Mouse (Mus musculus) lung, embryonic 15.5 days (tissue): ENCODE measurements at regions not wholly inside any gene's neighbourhood (a gene's known extent, or its start where the extent isn't known, plus 50 kb on each side); places are given as distances from the start of the nearest gene placed in this dataset.

Source experiments
- ATAC-seq: fragments of 200-750 bp; cut with Nextera tagmentation; 2 replicates; pipeline ENCODE4 v1.8.0; 2017; ENCODE audit warnings: moderate number of reproducible peaks, borderline replicate concordance; ENCODE audit not compliant: low FRiP score, low TSS enrichment; ENCODE audit errors: extremely low read depth
- H3K27ac ChIP-seq: fragments of 300-500 bp; sonication (generic); 2 replicates; pipeline ENCODE4 v1.5.1; 2015; ENCODE audit warnings: moderate library complexity, mild to moderate bottlenecking, inconsistent platforms
- H3K27me3 ChIP-seq: fragments of 300-500 bp; sonication (generic); 2 replicates; pipeline ENCODE4 v1.6.1; 2015; ENCODE audit warnings: inconsistent platforms
- H3K36me3 ChIP-seq: fragments of 300-500 bp; sonication (generic); 2 replicates; pipeline ENCODE4 v1.6.1; 2015; ENCODE audit warnings: inconsistent platforms
- H3K4me1 ChIP-seq: fragments of 300-500 bp; sonication (generic); 2 replicates; pipeline ENCODE4 v1.6.1; 2015; ENCODE audit warnings: inconsistent platforms
- H3K4me2 ChIP-seq: fragments of 300-500 bp; sonication (generic); 2 replicates; pipeline ENCODE4 v1.6.1; 2015; ENCODE audit warnings: inconsistent platforms, mild to moderate bottlenecking, moderate library complexity
- H3K4me3 ChIP-seq: fragments of 300-500 bp; sonication (generic); 2 replicates; pipeline ENCODE4 v1.5.1; 2015; ENCODE audit warnings: mild to moderate bottlenecking, inconsistent platforms
- H3K9ac ChIP-seq: fragments of 300-500 bp; sonication (generic); 2 replicates; pipeline ENCODE4 v1.6.1; 2015; ENCODE audit warnings: inconsistent platforms
- H3K9me3 ChIP-seq: fragments of 300-500 bp; sonication (generic); 2 replicates; pipeline ENCODE4 v1.6.1; 2016; ENCODE audit warnings: inconsistent platforms
- WGBS: fragments of 180-500 bp; shearing (Covaris S2); methylation state at CpG from one replicate; pipeline ENCODE4 v1.1.7; 2015; 5-methylcytosine and 5-hydroxymethylcytosine counted together

GRCm38 (mm10) chr16:73105496-73105895 lies 797.4 kb downstream of the Robo1 start:
- H3K9me3 ChIP-seq = no peaks in the 10 kb centered on the region
- ATAC-seq = no peak
- no peaks in the 10 kb centered on the region for H3K36me3 ChIP-seq
- H3K4me2 ChIP-seq = no peak overlapping the region
- no peak overlapping the region for H3K9ac ChIP-seq
- H3K4me1 ChIP-seq = no peaks in the 10 kb centered on the region
- 57% methylated on average over 10 of the region's 10 CpGs for WGBS
- H3K27me3 ChIP-seq = no peaks in the 10 kb centered on the region
- no peak overlapping the region for H3K27ac ChIP-seq
- no peak overlapping the region for H3K4me3 ChIP-seq

DNA sequence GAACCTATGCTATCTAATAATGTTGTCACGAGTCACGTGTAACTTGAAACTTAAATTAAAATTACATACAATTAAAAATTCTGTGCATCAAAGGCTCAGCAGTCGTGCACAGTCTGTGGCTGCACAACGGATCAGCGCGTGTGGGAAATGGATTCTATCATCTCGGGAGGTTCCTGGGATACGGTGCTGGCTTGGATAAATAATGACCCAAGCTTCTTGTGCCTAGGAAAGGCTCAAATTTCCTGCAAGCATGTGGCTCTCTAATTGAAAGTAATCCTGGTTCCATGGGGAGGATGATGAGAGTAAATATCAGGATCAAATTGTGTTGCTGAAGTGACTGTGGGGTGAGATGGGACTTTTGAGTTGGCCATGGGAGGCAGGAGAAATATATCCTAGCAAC lies 792.2 kb downstream of the Robo1 start:
- H3K4me1 ChIP-seq = no peaks in the 10 kb centered on the region
- 61% methylated on average over 8 of the region's 8 CpGs for WGBS
- no peaks in the 10 kb centered on the region for H3K9me3 ChIP-seq
- no peaks in the 10 kb centered on the region for H3K36me3 ChIP-seq
- no peak for ATAC-seq
- no peak overlapping the region for H3K27ac ChIP-seq
- H3K4me3 ChIP-seq = no peak overlapping the region
- no peak overlapping the region for H3K9ac ChIP-seq
- H3K4me2 ChIP-seq = no peak overlapping the region
- no peaks in the 10 kb centered on the region for H3K27me3 ChIP-seq

- no peaks in the 10 kb centered on the region for H3K36me3 ChIP-seq
- WGBS = 20% methylated on average over 4 of the region's 4 CpGs
Measured at GRCm38 (mm10) chr16:73098760-73099159, 790.7 kb downstream of the Robo1 start.

GRCm38 (mm10) chr16:73097176-73097575 lies 789.1 kb downstream of the Robo1 start:
- H3K4me3 ChIP-seq = no peak overlapping the region
- ATAC-seq = no peak
- no peaks in the 10 kb centered on the region for H3K36me3 ChIP-seq
- 49% methylated on average over 14 of the region's 14 CpGs for WGBS
- H3K4me2 ChIP-seq = no peak overlapping the region
- H3K27me3 ChIP-seq = no peaks in the 10 kb centered on the region
- no peak overlapping the region for H3K27ac ChIP-seq
- no peak overlapping the region for H3K9ac ChIP-seq
- no peaks in the 10 kb centered on the region for H3K9me3 ChIP-seq
- no peaks in the 10 kb centered on the region for H3K4me1 ChIP-seq

More at GRCm38 (mm10) chr16:73098760-73099159, 790.7 kb downstream of the Robo1 start:
- H3K4me3 ChIP-seq = no peak overlapping the region
- ATAC-seq = no peak
- no peaks in the 10 kb centered on the region for H3K4me1 ChIP-seq
- H3K27ac ChIP-seq = no peak overlapping the region
- no peaks in the 10 kb centered on the region for H3K9me3 ChIP-seq
- no peak overlapping the region for H3K9ac ChIP-seq
- no peak overlapping the region for H3K4me2 ChIP-seq
- no peaks in the 10 kb centered on the region for H3K27me3 ChIP-seq

DNA sequence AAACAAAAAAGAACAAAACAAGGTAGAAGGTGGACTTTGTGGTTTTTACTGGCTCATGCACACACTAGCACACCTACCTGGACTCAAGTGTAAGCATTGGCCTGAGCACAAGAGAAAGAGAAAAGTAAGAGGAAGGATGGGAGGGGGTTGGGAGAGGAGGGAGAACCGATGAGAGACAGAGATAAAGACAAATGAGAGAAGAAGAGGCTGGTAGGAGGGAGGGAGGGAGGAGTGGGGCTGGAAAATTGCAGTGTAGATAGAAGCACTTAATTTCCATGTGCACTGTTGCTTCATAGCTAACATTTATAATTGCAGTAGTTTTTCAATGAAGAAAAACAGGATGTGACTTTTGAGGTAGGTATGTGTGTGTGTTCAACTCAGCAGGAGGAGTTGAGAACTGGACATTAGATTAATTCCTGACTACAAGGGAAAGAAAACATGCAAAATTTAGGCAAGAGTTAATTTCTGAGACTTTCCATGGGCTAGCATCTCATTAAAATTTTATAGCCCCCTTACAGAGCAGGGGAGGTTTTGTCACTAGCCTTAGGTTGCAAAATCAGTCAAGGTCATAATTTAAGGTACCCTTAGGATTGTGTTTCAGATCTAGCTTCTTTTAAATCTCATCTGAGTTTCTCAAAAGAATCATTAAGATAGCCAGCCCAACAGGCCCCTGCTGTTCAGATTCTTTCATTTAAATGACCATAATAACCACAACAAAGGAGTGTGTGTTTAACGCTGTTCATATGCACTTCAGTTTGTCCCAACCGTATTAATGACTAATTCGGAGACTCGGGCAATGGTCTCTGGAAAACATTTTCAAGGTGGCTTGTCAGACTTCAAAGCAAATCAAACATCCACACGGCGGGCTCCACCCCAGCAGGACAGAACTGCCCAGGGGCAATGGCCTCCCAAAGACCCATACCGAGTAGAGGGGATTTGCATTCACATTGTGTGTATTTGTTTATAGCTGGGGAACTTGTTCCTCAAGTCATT lies 788.3 kb downstream of the Robo1 start:
- Histone ChIP-seq H3K27me3 (no peaks in the 10 kb centered on the region), H3K9me3 (no peaks in the 10 kb centered on the region), H3K27ac (no peak overlapping the region), H3K36me3 (no peaks in the 10 kb centered on the region), H3K9ac (no peak overlapping the region), H3K4me3 (no peak overlapping the region), H3K4me1 (no peaks in the 10 kb centered on the region), H3K4me2 (no peak overlapping the region)
- ATAC-seq = no peak
- 29% methylated on average over 8 of the region's 8 CpGs for WGBS
